Mouse (Mus musculus) lung, postnatal 0 days (tissue): ENCODE measurements around the gene Zfp771.

Experiments used
- CTCF ChIP-seq: IDR thresholded peaks from 2 replicates; pipeline ENCODE4 v1.5.1; 2016; ENCODE audit warnings: antibody characterized with exemption, mild to moderate bottlenecking
- EP300 ChIP-seq: IDR thresholded peaks from 2 replicates; pipeline ENCODE4 v1.6.1; 2016; ENCODE audit warnings: antibody characterized with exemption, mild to moderate bottlenecking, control low read depth

GRCm38 (mm10) chr7:127289306-127289705, 45.2 kb downstream of the Zfp771 start:
- TF ChIP-seq CTCF (no peak), EP300 (no peak)
